ENCODE assay signal across 13 mouse cellular contexts in the genomic region with DNA sequence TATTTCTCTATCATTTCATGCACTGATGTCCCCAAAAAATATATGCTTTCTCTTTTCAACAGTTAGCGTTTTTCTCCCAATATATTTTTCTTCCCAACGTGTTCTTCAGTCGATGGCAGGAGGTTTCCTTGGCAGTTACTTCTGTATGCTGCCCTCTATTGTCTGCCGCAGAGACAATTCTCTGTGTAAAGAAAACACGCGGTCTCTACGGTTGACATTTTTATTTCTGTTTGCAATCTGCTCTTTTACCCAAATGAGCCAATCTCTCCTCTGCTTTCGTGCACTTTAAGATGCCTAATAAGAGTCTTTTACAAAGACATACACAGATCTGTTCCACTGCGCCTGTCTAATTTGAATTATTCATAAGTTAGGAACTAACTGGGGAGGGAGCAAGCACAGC. TPM values are rescaled to one million over a fixed set of nuclear protein-coding genes. Genes with fewer than 3 reads are reported as not detected.
DNase-seq lines count a peak whose midpoint lies in the region; ATAC-seq and TF ChIP-seq lines count a peak whose summit lies in the region.
"Had no signal": no experiment of that assay in that cellular context is flagged by ENCODE, and none has a peak within 500 bp of the region (broad histone marks: within the 10 kb centered on the region; RNA-seq: fewer than 3 reads in every experiment).

No protein-coding gene starts in this region.

- H3K4me3 ChIP-seq in forebrain, postnatal 0 days (ENCODE audit: low read depth, low read length): no peak overlapping the region
- H3K4me3 ChIP-seq in midbrain, embryonic 16.5 days (ENCODE audit: low read depth, low read length): no peak overlapping the region
- H3K4me3 ChIP-seq: embryonic facial prominence, embryonic 15.5 days; limb, embryonic 15.5 days had no signal

- no peaks in the 10 kb centered on the region for H3K36me3 ChIP-seq in forebrain, postnatal 0 days (ENCODE audit: insufficient read depth)
- no peaks in the 10 kb centered on the region for H3K36me3 ChIP-seq in midbrain, embryonic 16.5 days (ENCODE audit: control insufficient read depth, insufficient read depth, low read length)
- H3K36me3 ChIP-seq: embryonic facial prominence, embryonic 15.5 days; limb, embryonic 15.5 days had no signal

- H3K4me1 ChIP-seq in forebrain, postnatal 0 days (ENCODE audit: insufficient read depth): no peaks in the 10 kb centered on the region
- peaks cover 4% of the 10 kb centered on the region; the same call in 1 of the 2 replicates for H3K4me1 ChIP-seq in midbrain, embryonic 16.5 days (ENCODE audit: control insufficient read depth, insufficient read depth, low read length)
- H3K4me1 ChIP-seq: embryonic facial prominence, embryonic 15.5 days; limb, embryonic 15.5 days had no signal

- H3K4me2 ChIP-seq in forebrain, postnatal 0 days (ENCODE audit: low read depth): no peak overlapping the region
- H3K4me2 ChIP-seq in midbrain, embryonic 16.5 days (ENCODE audit: low read length): peak overlapping the region; percentile 3
- H3K4me2 ChIP-seq: embryonic facial prominence, embryonic 15.5 days; limb, embryonic 15.5 days had no signal

- no peak overlapping the region for H3K9ac ChIP-seq in forebrain, postnatal 0 days
- no peak overlapping the region for H3K9ac ChIP-seq in midbrain, embryonic 16.5 days (ENCODE audit: low read depth, low read length)
- H3K9ac ChIP-seq: embryonic facial prominence, embryonic 15.5 days; limb, embryonic 15.5 days had no signal

- DNase-seq in frontal cortex, postnatal 25 days (ENCODE audit: low spot score in 2 of 2): no peak
- peak; percentile 9 to 13 for DNase-seq in layer of hippocampus, adult 8-10 months (ENCODE audit: low spot score in 2 of 2)
- DNase-seq in layer of hippocampus, postnatal 36 days: no peak
- peak; percentile 67 for DNase-seq in forebrain, postnatal 0 days
- DNase-seq in spleen, postnatal 36 days (ENCODE audit: low spot score in 2 of 2): no peak
- no peak for DNase-seq in adrenal gland, postnatal 36 days
- DNase-seq: thymus, postnatal 25 days had no signal

- ATAC-seq in frontal cortex, adult (ENCODE audit: low TSS enrichment): 0 out of 2 replicates have a peak, but pooled peaks have one; percentile 57
- peak; percentile 48; the same call in 1 of the 2 replicates for ATAC-seq in forebrain, postnatal 0 days
- ATAC-seq in midbrain, embryonic 16.5 days: no peak
- ATAC-seq: CD4-positive, CD25-positive, alpha-beta regulatory T cell, adult 4 months had no signal

- H3K27ac ChIP-seq in forebrain, postnatal 0 days (ENCODE audit: low read depth, low read length): no peak overlapping the region
- H3K27ac ChIP-seq in midbrain, embryonic 16.5 days (ENCODE audit: low read length): no peak overlapping the region
- H3K27ac ChIP-seq: embryonic facial prominence, embryonic 15.5 days; limb, embryonic 15.5 days; macrophage had no signal

- H3K9me3 ChIP-seq in forebrain, postnatal 0 days (ENCODE audit: low read length): no peaks in the 10 kb centered on the region
- no peaks in the 10 kb centered on the region for H3K9me3 ChIP-seq in midbrain, embryonic 16.5 days (replicated peaks; ENCODE audit: control insufficient read depth, low read length, poor library complexity, severe bottlenecking)
- H3K9me3 ChIP-seq: embryonic facial prominence, embryonic 15.5 days; limb, embryonic 15.5 days had no signal

- peak; percentile 55 for TF ChIP-seq CTCF in forebrain, postnatal 0 days (IDR thresholded peaks at IDR 0.05; ENCODE audit: low read depth)

- WGBS in forebrain, postnatal 0 days: 10% methylated on average over 9 of the region's 9 CpGs
- 20% methylated on average over 9 of the region's 9 CpGs for WGBS in midbrain, embryonic 16.5 days

- H3K27me3 ChIP-seq in forebrain, postnatal 0 days (ENCODE audit: insufficient read depth, low read length): no peaks in the 10 kb centered on the region
- H3K27me3 ChIP-seq in midbrain, embryonic 16.5 days (ENCODE audit: control insufficient read depth, insufficient read depth, low read depth, low read length): no peaks in the 10 kb centered on the region
- H3K27me3 ChIP-seq: embryonic facial prominence, embryonic 15.5 days; limb, embryonic 15.5 days had no signal

RNA-seq across cellular contexts. Expression of gene Snx11, which starts 47.9 kb away (rescaled TPM):
- 10 to 100 TPM; 43.8 to 60.8 (median 54.1) TPM for total RNA-seq in layer of hippocampus, adult 8-10 months (2022)
- 10 to 100 TPM; 51.0 to 54.4 TPM for total RNA-seq in layer of hippocampus, postnatal 36 days (2021)
- 59.2 and 68.8 TPM in 2 replicates for total RNA-seq in forebrain, postnatal 0 days (2014; rRNA removed)
- 32.7 and 37.1 TPM in 2 replicates for polyA plus RNA-seq in forebrain, postnatal 0 days (2015; fragmentation: Nextera tagmentation; extraction: Ambion mirVana)
- polyA plus RNA-seq in midbrain, embryonic 16.5 days (2015; fragmentation: Nextera tagmentation; extraction: Ambion mirVana): 46.7 TPM in 2 replicates
- 10 to 100 TPM; 21.1 to 35.0 TPM for total RNA-seq in adrenal gland, postnatal 36 days (2021)

RNA-seq across cellular contexts. Expression of gene Cbx1, which starts 59.5 kb away (rescaled TPM):
- total RNA-seq in layer of hippocampus, adult 8-10 months (2022): 10 to 100 TPM; 40.1 to 52.0 (median 44.0) TPM
- 10 to 100 TPM; 52.4 to 54.9 TPM for total RNA-seq in layer of hippocampus, postnatal 36 days (2021)
- total RNA-seq in forebrain, postnatal 0 days (2014; rRNA removed): 57.0 and 62.4 TPM in 2 replicates
- 53.7 and 55.6 TPM in 2 replicates for polyA plus RNA-seq in forebrain, postnatal 0 days (2015; fragmentation: Nextera tagmentation; extraction: Ambion mirVana)
- polyA plus RNA-seq in midbrain, embryonic 16.5 days (2015; fragmentation: Nextera tagmentation; extraction: Ambion mirVana): 56.2 and 66.3 TPM in 2 replicates
- 10 to 100 TPM; 77.2 to 78.2 TPM for total RNA-seq in adrenal gland, postnatal 36 days (2021)

Comparison
In these comparisons a context has a peak if more than half of its experiments do, and no peak if none do; other contexts are left out.
1. DNase-seq: peak in layer of hippocampus, adult 8-10 months (2 of 2) and forebrain, postnatal 0 days (single experiment); none in frontal cortex, postnatal 25 days (0 of 2), layer of hippocampus, postnatal 36 days (0 of 2), spleen, postnatal 36 days (0 of 2) and adrenal gland, postnatal 36 days (0 of 2).